Mouse (Mus musculus) intestine, embryonic 16.5 days (tissue): Measurements from ENCODE around the gene Zfp13. TPM values are rescaled to one million over a fixed set of nuclear protein-coding genes. Genes with fewer than 3 reads are reported as not detected.
"Not testable (repeated sequence)": the region's sequence is repeated elsewhere in the genome, so short reads cannot be mapped to it uniquely, and the experiment has no call there.

Experiments
- ATAC-seq: fragments of 200-750 bp; cut with Nextera tagmentation; 2 replicates; pipeline ENCODE4 v1.8.0; 2017; ENCODE audit warnings: moderate TSS enrichment, moderate library complexity
- H3K27ac ChIP-seq: fragments of 300-500 bp; sonication (generic); 2 replicates; pipeline ENCODE4 v1.5.1; 2014; ENCODE audit warnings: mild to moderate bottlenecking, low read length
- H3K27me3 ChIP-seq: fragments of 300-500 bp; sonication (generic); replicated peaks from 2 replicates; pipeline ENCODE4 v1.6.1; 2014; ENCODE audit warnings: low read length, control low read depth, mixed read lengths; ENCODE audit not compliant: control insufficient read depth, insufficient read depth
- H3K36me3 ChIP-seq: fragments of 300-500 bp; sonication (generic); 2 replicates; pipeline ENCODE4 v1.6.1; 2014; ENCODE audit warnings: low read length, control low read depth; ENCODE audit not compliant: control insufficient read depth, insufficient read depth
- H3K4me1 ChIP-seq: fragments of 300-500 bp; sonication (generic); 2 replicates; pipeline ENCODE4 v1.6.1; 2014; ENCODE audit warnings: low read length, control low read depth, mixed read lengths; ENCODE audit not compliant: control insufficient read depth, insufficient read depth
- H3K4me2 ChIP-seq: fragments of 300-500 bp; sonication (generic); 2 replicates; pipeline ENCODE4 v1.6.1; 2014; ENCODE audit warnings: low read depth, low read length, control low read depth
- H3K4me3 ChIP-seq: fragments of 300-500 bp; sonication (generic); 2 replicates; pipeline ENCODE4 v1.5.1; 2014; ENCODE audit warnings: mild to moderate bottlenecking, low read length
- H3K9ac ChIP-seq: fragments of 300-500 bp; sonication (generic); 2 replicates; pipeline ENCODE4 v1.6.1; 2014; ENCODE audit warnings: low read depth, low read length
- H3K9me3 ChIP-seq: fragments of 300-500 bp; sonication (generic); 2 replicates; pipeline ENCODE4 v1.6.1; 2016; ENCODE audit warnings: low read length, control low read depth; ENCODE audit not compliant: control insufficient read depth
- WGBS: fragments of 180-500 bp; shearing (Covaris S2); extraction: QIAGEN DNeasy Blood & Tissue Kit; methylation state at CpG from one replicate; pipeline ENCODE4 v1.1.7; 2014; 5-methylcytosine and 5-hydroxymethylcytosine counted together
- polyA plus RNA-seq: library from polyadenylated mRNA; unstranded; fragments of >200 nt; fragmentation: Nextera tagmentation; extraction: Ambion mirVana; gene quantifications from 2 replicates; pipeline ENCODE4 v1.2.1, GENCODE M21; 2015

Gene Zfp13
- polyA plus RNA-seq, 1 experiment from 2014 or later: 8.8 TPM

DNA sequence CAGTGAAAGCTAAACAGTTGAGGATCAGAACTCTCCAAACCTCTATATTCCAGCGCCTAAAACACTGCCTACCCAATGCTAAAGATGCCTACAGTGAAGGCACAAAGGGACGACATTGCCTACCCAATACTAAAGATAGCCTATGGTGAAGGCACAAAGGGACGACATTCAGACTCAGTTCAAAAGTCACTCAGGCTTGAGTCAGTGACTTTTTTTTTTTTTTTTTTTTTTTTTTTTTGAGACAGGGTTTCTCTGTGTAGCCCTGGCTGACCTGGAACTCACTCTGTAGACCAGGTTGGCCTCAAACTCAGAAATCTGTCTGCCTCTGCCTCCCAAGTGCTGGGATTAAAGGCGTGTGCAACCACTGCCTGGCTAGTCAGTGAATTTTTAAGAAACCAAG lies 4.1 kb downstream of the Zfp13 start:
- H3K4me1 ChIP-seq: peaks cover 13% of the 10 kb centered on the region
- H3K4me2 ChIP-seq, H3K36me3 ChIP-seq, H3K27me3 ChIP-seq, H3K9me3 ChIP-seq, H3K9ac ChIP-seq, H3K27ac ChIP-seq, ATAC-seq, H3K4me3 ChIP-seq: not testable (repeated sequence)
- WGBS: 78% methylated on average over 4 of the region's 4 CpGs

DNA sequence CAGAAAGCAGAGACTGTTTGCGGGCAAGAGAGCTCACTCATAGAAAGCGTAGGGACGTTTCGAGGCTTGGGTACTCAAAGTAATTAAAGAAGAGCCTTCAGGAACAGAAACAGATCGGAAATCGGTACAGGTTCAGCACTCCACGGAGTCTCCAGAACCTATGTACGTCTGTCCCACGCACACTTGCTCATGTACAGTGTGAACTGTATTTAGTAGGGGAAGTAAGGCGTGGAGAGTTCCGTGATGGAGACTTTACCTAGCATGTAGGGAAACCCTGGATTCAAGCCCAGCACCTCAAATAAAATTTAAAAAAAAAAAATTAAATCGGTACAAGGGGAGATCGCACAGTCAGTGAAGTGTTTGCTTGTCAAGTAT lies 6.4 kb downstream of the Zfp13 start:
- Histone ChIP-seq H3K4me1 (peaks cover 4% of the 10 kb centered on the region; the same call in 1 of the 2 replicates), H3K9me3 (no peaks in the 10 kb centered on the region), H3K4me3 (peak overlapping the region; percentile 58), H3K36me3 (no peaks in the 10 kb centered on the region), H3K4me2 (peak overlapping the region; percentile 72), H3K9ac (peak overlapping the region; percentile 71), H3K27me3 (no peaks in the 10 kb centered on the region), H3K27ac (peak overlapping the region; percentile 69)
- 9% methylated on average over 13 of the region's 13 CpGs for WGBS
- ATAC-seq: peak; percentile 76

DNA sequence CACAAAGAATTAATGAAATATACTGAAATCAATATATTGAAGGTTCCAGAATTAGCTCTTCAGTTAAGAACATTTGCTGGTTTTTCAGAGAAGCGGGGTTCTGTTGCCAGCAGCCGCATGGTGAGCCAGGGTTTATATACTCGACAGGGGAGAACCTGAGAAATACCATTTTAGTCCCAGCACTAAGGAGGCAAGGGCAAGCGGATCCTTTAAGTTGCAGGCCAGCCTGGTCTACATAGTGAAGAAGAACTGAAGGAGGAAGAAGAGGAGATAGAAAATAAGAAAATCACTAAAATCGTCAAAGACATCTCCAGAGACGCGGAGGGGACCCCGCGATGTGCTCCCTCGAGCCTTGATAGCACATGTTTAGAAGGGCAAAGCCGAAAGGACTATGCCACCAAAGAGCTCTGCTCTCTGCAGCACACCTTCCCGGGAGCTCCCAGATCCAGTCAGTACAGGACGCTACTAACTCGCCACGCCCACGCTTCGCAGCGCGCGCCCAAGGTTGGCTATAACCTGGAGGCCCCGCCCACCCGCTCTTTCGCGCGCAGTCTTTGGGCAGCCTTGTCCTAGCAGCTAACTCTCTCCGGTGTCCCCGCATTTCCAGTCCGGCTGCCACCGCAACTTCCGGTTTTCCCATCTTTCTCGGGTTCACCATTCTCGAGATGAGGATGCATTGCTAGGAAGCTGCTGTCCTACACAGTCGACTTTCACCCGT lies 6.9 kb downstream of the Zfp13 start:
- no peaks in the 10 kb centered on the region for H3K36me3 ChIP-seq
- peak; percentile 100 for ATAC-seq
- peak overlapping the region; percentile 72 for H3K4me2 ChIP-seq

DNA sequence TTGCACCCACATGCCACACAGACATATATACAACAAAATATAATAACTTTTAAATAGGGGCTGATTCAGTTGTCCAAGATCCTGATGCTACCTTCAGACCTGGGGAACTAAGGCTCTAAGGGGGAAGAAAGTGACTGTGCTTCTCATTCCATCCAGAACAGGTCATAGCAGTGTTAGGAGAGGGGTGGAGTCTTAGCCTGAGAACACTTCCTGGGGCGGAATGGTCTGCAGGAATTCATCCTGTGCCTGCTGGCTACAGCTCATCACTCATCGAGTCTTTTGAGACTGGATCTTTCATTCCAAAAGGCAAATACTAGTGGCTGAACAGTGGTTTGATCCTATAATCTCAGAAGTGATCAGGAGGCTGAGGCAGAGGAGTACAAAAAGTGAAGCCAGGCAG lies 12.0 kb downstream of the Zfp13 start:
- Histone ChIP-seq H3K27ac (no peak overlapping the region), H3K4me1 (peaks cover 12% of the 10 kb centered on the region), H3K4me2 (no peak overlapping the region), H3K9me3 (no peaks in the 10 kb centered on the region), H3K27me3 (no peaks in the 10 kb centered on the region), H3K4me3 (no peak overlapping the region), H3K36me3 (no peaks in the 10 kb centered on the region), H3K9ac (no peak overlapping the region)
- 66% methylated on average over 2 of the region's 2 CpGs for WGBS
- ATAC-seq: no peak

More for the DNA sequence above, 6.9 kb downstream of the Zfp13 start:
- Histone ChIP-seq H3K27ac (peak overlapping the region; percentile 69), H3K9me3 (no peaks in the 10 kb centered on the region), H3K27me3 (no peaks in the 10 kb centered on the region), H3K4me1 (peaks cover 4% of the 10 kb centered on the region; the same call in 1 of the 2 replicates), H3K9ac (peak overlapping the region; percentile 71), H3K4me3 (peak overlapping the region; percentile 58)
- WGBS: 8% methylated on average over 34 of the region's 34 CpGs

DNA sequence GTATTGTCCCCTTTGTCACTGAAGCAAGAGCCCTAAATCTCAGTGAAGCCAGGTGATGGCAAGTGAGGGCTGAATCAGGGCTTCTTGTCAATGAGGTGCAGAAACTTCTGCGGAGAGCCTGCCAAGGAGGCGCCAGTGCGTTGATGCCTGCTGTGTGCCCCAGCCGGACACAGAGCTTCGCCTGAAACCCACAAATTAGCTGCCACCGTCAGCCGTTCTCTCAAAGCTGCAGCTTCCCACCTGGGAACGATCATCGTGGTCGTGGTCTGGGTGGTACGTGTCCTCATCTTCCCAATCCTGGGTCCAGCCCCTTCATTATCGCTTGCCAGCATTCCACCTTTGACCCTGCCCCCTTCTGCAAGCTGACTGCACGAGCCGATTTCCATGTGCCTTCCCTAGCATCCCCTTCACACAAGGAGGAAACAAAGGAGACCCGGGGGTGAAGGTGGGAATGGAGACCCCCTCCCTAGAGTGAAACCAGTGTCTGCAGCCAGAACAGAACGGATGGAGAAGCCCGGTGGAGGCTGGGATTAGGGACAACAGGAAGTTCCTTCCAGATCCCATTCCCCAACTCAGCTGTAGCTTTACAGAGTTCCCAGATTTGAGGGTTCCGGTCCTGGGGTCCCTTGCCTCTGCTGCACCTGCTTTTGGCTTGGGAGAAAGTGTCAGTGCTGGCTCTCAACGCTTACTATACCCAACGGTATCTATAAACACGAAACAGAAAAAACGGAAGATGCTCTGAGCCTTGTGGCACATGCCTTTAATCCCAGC lies 13.4 kb downstream of the Zfp13 start:
- Histone ChIP-seq H3K9ac (peak overlapping the region; percentile 82), H3K27me3 (no peaks in the 10 kb centered on the region), H3K4me2 (peak overlapping the region; percentile 90), H3K36me3 (0 out of 2 replicates have a peak, but pooled peaks cover under 1% of the 10 kb centered on the region), H3K4me1 (peaks cover 10% of the 10 kb centered on the region), H3K27ac (peak overlapping the region; percentile 41; the same call in 1 of the 2 replicates), H3K4me3 (peak overlapping the region; percentile 82), H3K9me3 (no peaks in the 10 kb centered on the region)
- peak; percentile 84 for ATAC-seq
- under 1% methylated on average over 22 of the region's 22 CpGs for WGBS

DNA sequence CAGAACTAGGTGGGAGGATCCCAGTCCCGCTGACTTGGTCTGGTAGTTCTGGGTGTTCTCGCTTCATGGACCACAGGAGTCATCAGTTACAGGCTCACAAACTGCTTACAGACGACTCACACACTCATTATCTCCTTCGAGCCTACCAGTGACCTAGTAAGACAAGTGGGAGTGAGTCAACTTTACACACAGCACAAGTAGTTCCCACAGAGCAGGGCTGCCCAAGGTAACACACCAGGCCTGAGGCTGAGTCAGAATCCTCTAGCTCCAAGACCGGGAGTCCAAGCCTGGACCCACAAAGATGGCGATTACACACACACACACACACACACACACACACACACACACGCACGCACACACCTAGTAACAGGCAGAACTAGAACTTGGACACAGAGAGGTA lies 14.5 kb downstream of the Zfp13 start:
- Histone ChIP-seq H3K27ac (no peak overlapping the region), H3K9me3 (no peaks in the 10 kb centered on the region), H3K4me1 (peaks cover 10% of the 10 kb centered on the region), H3K27me3 (no peaks in the 10 kb centered on the region), H3K4me3 (peak overlapping the region; percentile 82), H3K36me3 (peaks cover 8% of the 10 kb centered on the region; the same call in 1 of the 2 replicates), H3K4me2 (peak overlapping the region; percentile 90), H3K9ac (peak overlapping the region; percentile 82)
- WGBS: 86% methylated on average over 8 of the region's 8 CpGs
- ATAC-seq: no peak

DNA sequence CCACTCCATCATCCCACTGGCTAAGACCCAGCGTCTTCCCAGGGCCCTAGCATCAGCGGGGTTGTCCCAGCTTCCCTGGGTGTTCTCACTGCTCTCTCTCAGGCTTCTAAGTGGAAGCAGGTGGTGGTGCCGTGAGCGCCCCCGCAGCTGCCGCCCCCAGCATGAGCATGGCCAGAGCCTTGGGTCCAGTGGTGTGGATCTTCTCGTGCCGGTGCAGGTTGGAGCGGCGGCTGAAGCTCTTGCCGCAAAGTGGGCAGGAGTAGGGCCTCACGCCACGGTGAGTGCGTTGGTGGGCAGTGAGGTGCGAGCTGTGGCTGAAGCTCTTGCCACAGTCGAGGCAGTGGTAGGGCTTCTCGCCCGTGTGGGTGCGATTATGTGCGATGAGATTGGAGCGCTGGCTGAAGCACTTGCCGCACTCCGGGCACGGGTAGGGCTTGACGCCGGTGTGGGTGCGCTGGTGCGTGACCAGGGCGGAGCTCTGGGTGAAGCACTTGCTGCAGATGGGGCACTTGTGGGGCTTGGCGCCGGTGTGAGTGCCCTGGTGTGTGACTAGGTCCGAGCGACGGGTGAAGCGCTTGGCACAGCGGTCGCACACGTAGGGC lies 23.2 kb downstream of the Zfp13 start:
- no peaks in the 10 kb centered on the region for H3K4me1 ChIP-seq
- ATAC-seq: no peak
- H3K36me3 ChIP-seq: peaks cover 36% of the 10 kb centered on the region
- H3K9me3 ChIP-seq: peaks cover 14% of the 10 kb centered on the region
- no peak overlapping the region for H3K4me2 ChIP-seq
- no peak overlapping the region for H3K27ac ChIP-seq
- no peaks in the 10 kb centered on the region for H3K27me3 ChIP-seq
- 97% methylated on average over 38 of the region's 38 CpGs for WGBS
- H3K9ac ChIP-seq: no peak overlapping the region
- H3K4me3 ChIP-seq: no peak overlapping the region

DNA sequence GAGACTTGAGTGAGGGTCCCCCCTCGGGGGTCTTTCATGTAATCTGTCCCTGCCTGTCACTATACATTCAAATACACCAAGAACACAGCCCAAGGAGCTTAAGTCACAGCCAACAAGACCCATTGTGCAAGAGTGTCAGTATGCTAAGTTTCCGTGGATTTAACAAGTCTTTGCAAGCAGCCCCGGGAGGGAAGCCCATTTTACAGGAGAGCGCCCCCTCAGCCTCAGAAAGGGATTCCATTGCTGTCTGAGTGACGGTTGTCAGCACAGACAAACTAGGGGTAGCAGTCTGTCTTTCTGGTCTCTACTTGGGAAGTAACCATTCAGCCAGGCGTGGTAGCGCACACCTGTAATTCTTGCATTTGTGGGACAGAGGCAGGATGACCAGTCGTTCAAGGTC lies 25.2 kb downstream of the Zfp13 start:
- Histone ChIP-seq H3K9ac (no peak overlapping the region), H3K27ac (no peak overlapping the region; the same call in 1 of the 2 replicates), H3K36me3 (peaks cover 28% of the 10 kb centered on the region), H3K4me2 (no peak overlapping the region), H3K9me3 (peaks cover 14% of the 10 kb centered on the region), H3K4me3 (no peak overlapping the region), H3K27me3 (no peaks in the 10 kb centered on the region), H3K4me1 (no peaks in the 10 kb centered on the region)
- WGBS: 91% methylated on average over 8 of the region's 8 CpGs
- ATAC-seq: no peak

DNA sequence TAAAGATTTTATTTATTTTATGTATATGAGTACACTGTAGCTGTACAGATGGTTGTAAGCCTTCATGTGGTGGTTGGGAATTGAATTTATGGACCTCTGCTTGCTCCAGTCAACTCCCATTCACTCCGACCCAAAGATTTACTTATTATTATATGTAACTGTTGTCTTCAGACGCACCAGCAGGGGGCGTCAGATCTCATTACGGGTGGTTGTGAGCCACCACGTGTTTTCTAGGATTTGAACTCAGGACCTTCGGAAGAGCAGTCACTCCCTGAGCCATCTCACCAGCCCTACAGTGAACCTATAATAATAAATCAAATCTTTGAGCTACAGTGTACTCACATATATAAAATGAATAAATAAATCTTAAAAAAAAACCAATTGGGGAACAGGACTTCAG lies 27.2 kb downstream of the Zfp13 start:
- no peaks in the 10 kb centered on the region for H3K27me3 ChIP-seq
- 84% methylated on average over 6 of the region's 6 CpGs for WGBS

More for the DNA sequence above, 27.2 kb downstream of the Zfp13 start:
- H3K4me3 ChIP-seq: no peak overlapping the region
- no peak overlapping the region for H3K27ac ChIP-seq
- no peak overlapping the region for H3K9ac ChIP-seq
- ATAC-seq: no peak
- H3K36me3 ChIP-seq: peaks cover 24% of the 10 kb centered on the region
- H3K4me1 ChIP-seq: no peaks in the 10 kb centered on the region
- no peak overlapping the region for H3K4me2 ChIP-seq
- peaks cover 14% of the 10 kb centered on the region for H3K9me3 ChIP-seq
